Mouse (Mus musculus): ENCODE data around the gene Usp32.

GRCm38 (mm10) chr11:85122073-85122472 is 17.9 kb downstream of the Usp32 start:
- no peak for TF ChIP-seq EP300 (IDR thresholded peaks at IDR 0.05; ENCODE audit: low read depth)
- TF ChIP-seq CTCF (IDR thresholded peaks at IDR 0.05; ENCODE audit: low read depth): no peak

All from heart, postnatal 0 days (tissue).